Mouse (Mus musculus) cerebellum, adult 2 months (tissue): Measurements from ENCODE around the gene Rasal2. TPM values are rescaled to one million over a fixed set of nuclear protein-coding genes. Genes with fewer than 3 reads are reported as not detected.
A peak's percentile ranks its signal among the peaks of the same experiment; 100 is the strongest.

Experiments
- DNase-seq, 2 experiments: peaks; one replicate each; pipeline ENCODE4 v3.0.0; 2021
- H3K27ac ChIP-seq: fragments of 200-500 bp; 2 replicates; pipeline ENCODE4 v1.5.1; 2012; ENCODE audit warnings: low read length, control low read depth, inconsistent platforms; ENCODE audit not compliant: insufficient read depth
- H3K27me3 ChIP-seq: fragments of 200-500 bp; 2 replicates; pipeline ENCODE4 v1.6.1; 2012; ENCODE audit warnings: inconsistent platforms, mild to moderate bottlenecking, low read length, moderate library complexity; ENCODE audit not compliant: control insufficient read depth, insufficient read depth
- H3K4me1 ChIP-seq: fragments of 200-500 bp; 2 replicates; pipeline ENCODE4 v1.6.1; 2011; ENCODE audit warnings: low read length; ENCODE audit not compliant: control insufficient read depth, insufficient read depth
- H3K4me3 ChIP-seq: fragments of 200-500 bp; replicated peaks from 2 replicates; pipeline ENCODE3; 2011; ENCODE audit warnings: mild to moderate bottlenecking, low read depth, low read length, control low read depth; ENCODE audit not compliant: insufficient read depth
- CTCF ChIP-seq: fragments of 200-500 bp; IDR thresholded peaks from 2 replicates; pipeline ENCODE4 v1.5.1; 2011; ENCODE audit warnings: low read depth, mild to moderate bottlenecking, control low read depth, low read length, moderate library complexity, borderline replicate concordance; ENCODE audit not compliant: insufficient read depth
- POLR2A ChIP-seq: fragments of 200-500 bp; IDR thresholded peaks from 2 replicates; pipeline ENCODE4 v1.6.1; 2011; ENCODE audit warnings: low read length, control low read depth, borderline replicate concordance; ENCODE audit not compliant: insufficient read depth
- WGBS: fragments of 180-500 bp; shearing (Covaris S2); methylation state at CpG from one replicate; pipeline ENCODE4 v1.1.7; 2018; 5-methylcytosine and 5-hydroxymethylcytosine counted together
- polyA plus RNA-seq: library from polyadenylated mRNA; depleted of rRNA; stranded (reverse); fragments of >200 nt; gene quantifications from 2 replicates; pipeline ENCODE4 v1.2.3, GENCODE M21; 2012

Gene Rasal2
- polyA plus RNA-seq, 1 experiment, result 14.6 TPM

GRCm38 (mm10) chr1:157416628-157417027 lies 4.2 kb upstream of the Rasal2 start:
- no peaks in the 10 kb centered on the region for H3K4me1 ChIP-seq
- H3K4me3 ChIP-seq, result no peak overlapping the region
- H3K27ac ChIP-seq, result no peak overlapping the region
- 91% methylated on average over 2 of the region's 2 CpGs for WGBS
- TF ChIP-seq CTCF, result no peak
- TF ChIP-seq POLR2A, result no peak
- DNase-seq, result no peak
- H3K27me3 ChIP-seq, result no peaks in the 10 kb centered on the region

- no peak for TF ChIP-seq POLR2A
- TF ChIP-seq CTCF, result no peak
- WGBS, result 95% methylated on average over 3 of the region's 3 CpGs
- DNase-seq, result no peak
- no peaks in the 10 kb centered on the region for H3K27me3 ChIP-seq
- H3K27ac ChIP-seq, result no peak overlapping the region
- H3K4me1 ChIP-seq, result 0 out of 2 replicates have a peak, but pooled peaks cover 3% of the 10 kb centered on the region
- no peak overlapping the region for H3K4me3 ChIP-seq
These were observed 3.4 kb upstream of the Rasal2 start for GRCm38 (mm10) chr1:157415771-157416170.

DNA sequence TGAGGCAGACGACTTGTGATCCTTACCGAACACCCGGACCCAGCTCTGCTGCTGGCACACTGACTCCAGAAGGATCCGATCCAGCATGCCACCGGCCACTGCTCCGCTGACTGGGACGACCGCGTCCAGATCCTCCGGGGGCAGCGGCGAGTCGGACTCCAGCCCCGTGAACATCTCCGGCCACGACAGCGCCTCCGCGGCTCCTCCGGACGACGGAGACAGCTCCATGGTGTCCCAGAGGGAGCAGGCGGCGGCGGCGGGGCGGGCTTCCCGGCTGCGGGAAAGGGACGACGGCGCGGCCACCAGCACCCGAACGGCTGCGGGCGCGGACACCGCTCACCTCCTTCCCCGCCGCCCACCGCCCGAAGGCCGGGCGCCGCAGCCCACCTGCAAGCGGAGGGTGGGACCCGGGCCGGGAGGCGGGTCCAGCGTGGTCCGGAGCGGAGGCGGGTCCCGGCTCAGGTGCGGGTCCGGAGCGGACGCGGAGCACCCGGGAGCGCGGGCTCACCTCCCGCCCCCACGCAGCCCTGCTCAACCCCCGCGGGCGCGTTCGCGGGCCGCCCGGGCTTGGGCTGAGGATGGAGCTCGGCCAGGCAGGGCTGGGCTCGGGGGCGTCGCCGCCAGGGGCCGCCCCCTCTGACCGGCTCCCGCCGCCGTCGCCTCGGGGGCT lies 549 bp downstream of the Rasal2 start:
- TF ChIP-seq POLR2A (no peak), CTCF (no peak)
- under 1% methylated on average over 84 of the region's 85 CpGs for WGBS
- H3K27ac ChIP-seq, result peak overlapping the region; percentile 80; the same call in 1 of the 2 replicates
- H3K4me1 ChIP-seq, result 0 out of 2 replicates have a peak, but pooled peaks cover 3% of the 10 kb centered on the region
- H3K4me3 ChIP-seq, result peak overlapping the region; percentile 91
- peak; percentile 79 to 81 for DNase-seq
- H3K27me3 ChIP-seq, result no peaks in the 10 kb centered on the region

DNA sequence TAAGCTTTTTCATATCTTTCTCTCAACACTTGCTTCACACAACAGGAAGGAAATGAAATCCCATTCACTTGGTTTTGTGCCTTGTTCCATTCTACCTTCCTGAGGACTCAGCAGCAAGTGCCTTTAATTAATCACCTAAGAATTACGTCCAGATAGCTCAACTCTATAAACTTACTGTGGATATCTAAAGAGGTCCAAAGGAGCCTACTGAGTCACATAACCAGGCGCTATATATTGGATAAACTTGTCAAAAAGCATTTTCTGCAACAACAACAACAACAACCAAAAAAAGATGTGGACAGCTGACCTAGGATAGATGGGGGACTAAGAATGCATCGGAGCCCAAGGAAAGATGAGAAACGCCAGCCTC lies 1.1 kb downstream of the Rasal2 start:
- no peaks in the 10 kb centered on the region for H3K27me3 ChIP-seq
- WGBS, result 0% methylated on average over 4 of the region's 4 CpGs

DNA sequence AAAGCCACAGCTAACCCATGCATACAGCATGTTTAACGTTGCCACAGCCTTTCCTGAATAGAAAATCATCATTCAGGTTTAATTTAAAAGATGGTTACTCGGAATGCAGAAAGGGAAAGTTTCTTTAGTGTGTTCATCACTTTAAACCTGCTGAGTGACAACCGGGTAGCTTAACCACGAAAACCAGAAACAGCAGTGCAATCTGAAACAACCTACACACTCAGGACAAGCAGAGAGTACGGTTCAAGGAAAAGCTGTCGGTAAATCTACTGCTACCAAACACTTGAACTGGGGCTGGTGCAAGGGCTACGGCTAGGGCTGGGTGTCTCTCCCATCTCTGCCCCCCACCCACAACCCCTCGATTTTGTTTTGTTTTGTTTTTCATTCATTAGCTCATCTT lies 1.5 kb downstream of the Rasal2 start:
- peak in 1 of 2 experiments; percentile 9 for DNase-seq
- no peak for TF ChIP-seq CTCF
- WGBS, result 28% methylated on average over 8 of the region's 8 CpGs

More for the DNA sequence above, 1.1 kb downstream of the Rasal2 start:
- DNase-seq, result no peak
- H3K4me3 ChIP-seq, result peak overlapping the region; percentile 91
- 0 out of 2 replicates have a peak, but pooled peaks cover 3% of the 10 kb centered on the region for H3K4me1 ChIP-seq
- H3K27ac ChIP-seq, result no peak overlapping the region; the same call in 1 of the 2 replicates
- TF ChIP-seq CTCF, result no peak
- no peak for TF ChIP-seq POLR2A

DNA sequence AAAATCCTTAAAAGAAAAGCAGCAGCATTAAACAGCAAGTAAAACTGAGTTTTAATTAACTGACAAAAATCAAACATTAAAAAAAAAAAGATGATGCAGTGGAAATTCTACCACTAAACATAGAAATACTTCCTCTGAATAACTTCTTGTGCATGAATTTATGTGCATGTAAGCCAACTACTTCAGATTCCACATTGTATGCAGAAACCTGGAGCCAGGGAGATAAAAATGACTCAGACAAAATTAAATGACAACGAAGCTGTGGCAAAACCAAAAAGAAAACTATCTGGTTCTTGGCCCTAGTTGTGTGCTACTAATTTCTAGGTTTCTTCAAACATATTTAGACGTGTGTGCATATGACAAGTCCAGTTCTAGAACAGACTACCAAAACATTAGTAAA lies 2.7 kb downstream of the Rasal2 start:
- Histone ChIP-seq H3K27ac (no peak overlapping the region), H3K4me1 (0 out of 2 replicates have a peak, but pooled peaks cover 3% of the 10 kb centered on the region), H3K4me3 (no peak overlapping the region), H3K27me3 (no peaks in the 10 kb centered on the region)
- WGBS, result 80% methylated on average over 2 of the region's 2 CpGs
- TF ChIP-seq CTCF (no peak), POLR2A (no peak)
- no peak for DNase-seq

More for the DNA sequence above, 1.5 kb downstream of the Rasal2 start:
- Histone ChIP-seq H3K4me1 (0 out of 2 replicates have a peak, but pooled peaks cover 3% of the 10 kb centered on the region), H3K27me3 (no peaks in the 10 kb centered on the region), H3K4me3 (peak overlapping the region; percentile 91), H3K27ac (no peak overlapping the region)

DNA sequence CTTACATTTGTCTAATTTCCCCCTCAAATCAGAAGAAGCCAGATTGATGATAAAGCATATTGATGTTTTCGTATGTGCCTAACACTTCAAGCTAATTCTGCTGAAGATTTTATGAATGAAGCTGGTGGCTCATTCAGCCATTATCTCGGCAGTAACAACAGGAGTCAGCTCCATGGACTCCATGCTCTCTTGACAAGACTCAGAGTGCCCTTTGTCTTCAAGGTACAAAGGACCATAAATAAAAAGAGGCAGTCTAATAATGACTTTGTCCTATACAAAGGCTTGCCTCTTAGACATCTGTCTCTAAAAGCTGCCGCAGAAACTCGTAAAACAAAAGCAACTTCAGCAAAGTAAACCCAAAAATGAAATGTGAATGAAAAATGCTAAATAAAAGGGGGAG lies 24.4 kb downstream of the Rasal2 start:
- Histone ChIP-seq H3K27me3 (no peaks in the 10 kb centered on the region), H3K27ac (no peak overlapping the region), H3K4me3 (no peak overlapping the region), H3K4me1 (no peaks in the 10 kb centered on the region)
- no peak for DNase-seq
- no peak for TF ChIP-seq POLR2A
- TF ChIP-seq CTCF, result no peak
- 51% methylated on average over 4 of the region's 4 CpGs for WGBS

DNA sequence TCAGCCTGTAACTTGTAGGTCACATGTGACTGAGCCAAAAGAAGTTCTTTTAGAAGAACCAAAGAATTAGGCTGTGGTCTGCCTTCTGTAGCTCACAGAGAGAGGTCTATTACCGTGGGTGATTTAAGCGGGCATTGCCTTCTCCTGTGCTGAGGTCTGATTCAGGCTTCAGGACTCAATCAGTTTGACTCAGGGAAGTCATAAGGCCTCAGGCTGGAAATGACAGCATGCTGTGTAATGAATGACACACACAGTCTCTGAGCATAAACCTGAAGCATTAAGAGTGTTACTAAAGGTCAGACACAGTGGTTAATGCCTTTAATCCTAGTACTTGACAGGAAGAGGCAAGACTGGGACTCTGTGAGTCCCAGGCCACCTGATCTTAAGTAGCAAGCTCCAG lies 31.7 kb downstream of the Rasal2 start:
- no peak for DNase-seq
- TF ChIP-seq POLR2A (no peak), CTCF (no peak)
- Histone ChIP-seq H3K4me3 (no peak overlapping the region), H3K27me3 (no peaks in the 10 kb centered on the region), H3K4me1 (no peaks in the 10 kb centered on the region), H3K27ac (no peak overlapping the region)
- 67% methylated on average over 2 of the region's 2 CpGs for WGBS
